Comparison of ENCODE assay signal across 8 mouse cellular contexts in genomic region chr14:73142421-73142895, GRCm38 (mm10). TPM values are rescaled to one million over a fixed set of nuclear protein-coding genes. Genes with fewer than 3 reads are reported as not detected.
DNase-seq lines count a peak whose midpoint lies in the region; ATAC-seq and TF ChIP-seq lines count a peak whose summit lies in the region.

No protein-coding gene starts in this region.

- peak overlapping the region; percentile 92 for H3K4me3 ChIP-seq in liver, adult 2 months (ENCODE audit: insufficient read depth, low read depth, low read length)
- peak overlapping the region; percentile 83 for H3K4me3 ChIP-seq in midbrain, embryonic 12.5 days

- peak; percentile 44 for DNase-seq in liver, adult 2 months (ENCODE audit: extremely low read depth, low read depth, low spot score)
- no peak for DNase-seq in liver
- peak; percentile 71 for DNase-seq in NIH3T3 (ENCODE audit: low read depth)
- peak; percentile 42 for DNase-seq in embryo, embryonic 11.5 days (ENCODE audit: low read depth, low spot score)
- DNase-seq in hindlimb bud, embryonic 11.5 days (ENCODE audit: extremely low spot score, low read depth, low spot score): peak; percentile 54
- DNase-seq in adrenal gland, adult 8-10 months: no peak
- no peak for DNase-seq in ovary, postnatal 36 days (ENCODE audit: low spot score)

- WGBS in liver, adult 2 months: 4% methylated on average over 11 of the region's 11 CpGs
- under 1% methylated on average over 11 of the region's 11 CpGs for WGBS in midbrain, embryonic 12.5 days

- TF ChIP-seq CTCF in liver, adult 2 months (IDR thresholded peaks at IDR 0.05; ENCODE audit: low read depth, low read length): no peak

- peak; percentile 32 for ATAC-seq in midbrain, embryonic 12.5 days (ENCODE audit: low FRiP score, low read depth)

- H3K79me2 ChIP-seq in liver, adult 2 months (ENCODE audit: control insufficient read depth, insufficient read depth, low read length): peaks cover 10% of the 10 kb centered on the region

- H3K36me3 ChIP-seq in liver, adult 2 months (ENCODE audit: control insufficient read depth, insufficient read depth, low read length): no peaks in the 10 kb centered on the region
- H3K36me3 ChIP-seq in midbrain, embryonic 12.5 days: peaks cover 7% of the 10 kb centered on the region

- peaks cover 19% of the 10 kb centered on the region for H3K4me1 ChIP-seq in liver, adult 2 months (ENCODE audit: control insufficient read depth, insufficient read depth, low read length)
- peaks cover 25% of the 10 kb centered on the region for H3K4me1 ChIP-seq in midbrain, embryonic 12.5 days

- H3K27ac ChIP-seq in liver, adult 2 months (replicated peaks; ENCODE audit: insufficient read depth, low read depth, low read length): peak overlapping the region; percentile 96
- H3K27ac ChIP-seq in midbrain, embryonic 12.5 days (replicated peaks): peak overlapping the region; percentile 100

- H3K27me3 ChIP-seq in liver, adult 2 months (ENCODE audit: control insufficient read depth, insufficient read depth, low read length): no peaks in the 10 kb centered on the region
- H3K27me3 ChIP-seq in midbrain, embryonic 12.5 days: no peaks in the 10 kb centered on the region

- peak overlapping the region; percentile 80 for H3K4me2 ChIP-seq in midbrain, embryonic 12.5 days (replicated peaks)

- peak overlapping the region; percentile 97 for H3K9ac ChIP-seq in liver, adult 2 months (ENCODE audit: low read depth, low read length)
- peak overlapping the region; percentile 97 for H3K9ac ChIP-seq in midbrain, embryonic 12.5 days (replicated peaks)

- no peak for TF ChIP-seq POLR2A in liver, adult 2 months (IDR thresholded peaks at IDR 0.05; ENCODE audit: extremely low read depth, insufficient read depth, low read length)

- H3K9me3 ChIP-seq in midbrain, embryonic 12.5 days: 0 out of 2 replicates have a peak, but pooled peaks cover 5% of the 10 kb centered on the region

RNA-seq across cellular contexts. Expression of gene Rcbtb2, which starts 19.6 kb away (rescaled TPM):
- total RNA-seq in liver, adult 2 months (2014; rRNA removed): 30.3 and 32.6 TPM in 2 replicates
- polyA plus RNA-seq in liver, adult 2 months (2012; rRNA removed): 26.0 and 28.0 TPM in 2 replicates
- 129 and 140 TPM in 2 replicates for polyA plus RNA-seq in midbrain, embryonic 12.5 days (2016; fragmentation: Nextera tagmentation; extraction: Ambion mirVana)
- total RNA-seq in adrenal gland, adult 8-10 months (2022): 10 to 100 TPM; 30.0 to 45.1 (median 35.5) TPM

Comparison
In these comparisons a context has a peak if more than half of its experiments do, and no peak if none do; other contexts are left out.
1. DNase-seq: peak in liver, adult 2 months (single experiment), NIH3T3 (single experiment), embryo, embryonic 11.5 days (single experiment) and hindlimb bud, embryonic 11.5 days (single experiment); none in liver (single experiment), adrenal gland, adult 8-10 months (single experiment) and ovary, postnatal 36 days (single experiment).